Mouse (Mus musculus): ENCODE results near the gene Tecr.

- no peak for TF ChIP-seq POLR2A (IDR thresholded peaks at IDR 0.05; ENCODE audit: insufficient read depth, low read depth, low read length)
- no peak for TF ChIP-seq CTCF (IDR thresholded peaks at IDR 0.05; ENCODE audit: insufficient read depth, low read depth, low read length)
Measured at GRCm38 (mm10) chr8:83576921-83577320, 30.9 kb downstream of the Tecr start.

Data from olfactory bulb, adult 2 months (tissue).